Mouse (Mus musculus) liver, postnatal 0 days (tissue): ENCODE measurements around the gene Frat1. TPM values are rescaled to one million over a fixed set of nuclear protein-coding genes. Genes with fewer than 3 reads are reported as not detected.

Experiments used
- ATAC-seq: fragments of 200-750 bp; cut with Nextera tagmentation; 2 replicates; pipeline ENCODE4 v1.8.0; 2017; ENCODE audit warnings: mild to moderate bottlenecking, moderate library complexity
- DNase-seq: peaks from one replicate; pipeline ENCODE4 v3.0.0-alpha.2; 2016
- H3K27ac ChIP-seq: fragments of 300-500 bp; sonication (generic); 2 replicates; pipeline ENCODE4 v1.5.1; 2014; ENCODE audit warnings: antibody characterized with exemption, moderate library complexity, mild to moderate bottlenecking, low read depth
- H3K27me3 ChIP-seq: fragments of 300-500 bp; sonication (generic); 2 replicates; pipeline ENCODE4 v1.6.1; 2014; ENCODE audit warnings: low read length, control low read depth, mixed read lengths; ENCODE audit not compliant: insufficient read depth
- H3K36me3 ChIP-seq: fragments of 300-500 bp; sonication (generic); replicated peaks from 2 replicates; pipeline ENCODE4 v1.6.1; 2014; ENCODE audit warnings: mild to moderate bottlenecking, control low read depth, low read length, moderate library complexity, mixed read lengths; ENCODE audit not compliant: insufficient read depth
- H3K4me1 ChIP-seq: fragments of 300-500 bp; sonication (generic); 2 replicates; pipeline ENCODE4 v1.6.1; 2014; ENCODE audit warnings: antibody characterized with exemption, mild to moderate bottlenecking, control low read depth; ENCODE audit not compliant: insufficient read depth
- H3K4me2 ChIP-seq: fragments of 300-500 bp; sonication (generic); 2 replicates; pipeline ENCODE4 v1.6.1; 2014; ENCODE audit warnings: low read depth, mild to moderate bottlenecking, low read length, moderate library complexity, mixed read lengths
- H3K4me3 ChIP-seq: fragments of 300-500 bp; sonication (generic); 2 replicates; pipeline ENCODE4 v1.5.1; 2014; ENCODE audit warnings: low read depth, low read length
- H3K9ac ChIP-seq: fragments of 300-500 bp; sonication (generic); replicated peaks from 2 replicates; pipeline ENCODE4 v1.6.1; 2014; ENCODE audit warnings: mild to moderate bottlenecking, moderate library complexity
- H3K9me3 ChIP-seq: fragments of 300-500 bp; sonication (generic); 2 replicates; pipeline ENCODE4 v1.6.1; 2016; ENCODE audit warnings: mild to moderate bottlenecking, control low read depth, low read length, mixed read lengths
- CTCF ChIP-seq: sonication (generic); IDR thresholded peaks from 2 replicates; pipeline ENCODE4 v1.5.1; 2016; ENCODE audit warnings: antibody characterized with exemption, low read depth
- EP300 ChIP-seq: IDR thresholded peaks from 2 replicates; pipeline ENCODE4 v1.6.1; 2016; ENCODE audit warnings: antibody characterized with exemption, low read depth, mild to moderate bottlenecking
- WGBS: fragments of 180-500 bp; shearing (Covaris S2); extraction: QIAGEN DNeasy Blood & Tissue Kit; methylation state at CpG from one replicate; pipeline ENCODE4 v1.1.7; 2014; ENCODE audit not compliant: insufficient replicate concordance; 5-methylcytosine and 5-hydroxymethylcytosine counted together
- polyA plus RNA-seq: library from polyadenylated mRNA; unstranded; fragments of >200 nt; fragmentation: Nextera tagmentation; extraction: Ambion mirVana; gene quantifications from 2 replicates; pipeline ENCODE4 v1.2.1, GENCODE M21; 2015

The Frat1 gene
- 7.8 and 8.1 TPM in 2 replicates for polyA plus RNA-seq

DNA sequence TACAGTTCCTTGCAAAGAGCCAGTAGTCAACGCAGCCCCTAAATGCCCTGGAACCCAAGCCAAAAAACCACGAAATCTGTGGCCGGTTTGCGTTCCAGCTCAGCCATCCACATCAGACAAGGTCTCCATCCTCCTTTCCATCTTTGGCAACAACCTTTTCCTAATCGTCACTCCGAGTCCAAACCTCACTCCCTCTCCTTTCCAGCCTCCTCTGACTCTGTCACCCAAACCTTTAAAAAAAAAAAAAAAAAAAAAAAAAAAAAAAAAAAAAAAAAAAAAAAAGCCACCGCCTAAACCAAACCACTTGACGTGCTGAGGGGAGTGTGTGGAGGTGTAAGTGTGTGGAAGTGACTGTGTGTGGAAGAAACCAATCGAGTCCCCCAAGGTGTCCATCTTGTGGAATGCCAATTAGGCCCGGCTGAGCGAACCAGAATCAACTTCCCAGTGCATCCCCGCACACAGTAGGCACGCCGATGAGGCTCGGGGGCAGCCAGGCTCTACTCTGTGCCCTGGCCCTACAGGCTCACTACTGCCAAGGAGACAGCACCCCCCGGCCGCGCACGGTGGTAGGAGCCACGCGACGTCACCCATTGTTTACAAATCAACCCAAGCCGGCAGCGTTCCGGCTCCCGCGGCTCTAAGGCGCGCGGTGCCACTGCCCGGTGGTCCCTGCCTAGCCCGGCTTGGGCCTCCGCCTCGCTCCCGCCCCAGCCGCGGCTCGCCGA, at the start of gene Frat1:
Gene Frat1, plus strand, starts transcription at position 590 of the 725 bp plus-strand sequence.
- Histone ChIP-seq H3K36me3 (no peaks in the 10 kb centered on the region), H3K27ac (peak within 1 kb of the TSS; percentile 91), H3K4me2 (peak within 1 kb of the TSS; percentile 99), H3K4me3 (peak within 1 kb of the TSS; percentile 79), H3K9me3 (no peaks in the 10 kb centered on the region), H3K9ac (peak within 1 kb of the TSS; percentile 61), H3K4me1 (peaks cover 22% of the 10 kb centered on the region), H3K27me3 (no peaks in the 10 kb centered on the region)
- 1% methylated on average over 34 of the region's 39 CpGs for WGBS
- ATAC-seq (peak; percentile 90), DNase-seq (peak; percentile 93)
- TF ChIP-seq CTCF (0 out of 2 replicates have a peak, but pooled peaks have one; percentile 18), EP300 (peak; percentile 42; the same call in 1 of the 2 replicates)

DNA sequence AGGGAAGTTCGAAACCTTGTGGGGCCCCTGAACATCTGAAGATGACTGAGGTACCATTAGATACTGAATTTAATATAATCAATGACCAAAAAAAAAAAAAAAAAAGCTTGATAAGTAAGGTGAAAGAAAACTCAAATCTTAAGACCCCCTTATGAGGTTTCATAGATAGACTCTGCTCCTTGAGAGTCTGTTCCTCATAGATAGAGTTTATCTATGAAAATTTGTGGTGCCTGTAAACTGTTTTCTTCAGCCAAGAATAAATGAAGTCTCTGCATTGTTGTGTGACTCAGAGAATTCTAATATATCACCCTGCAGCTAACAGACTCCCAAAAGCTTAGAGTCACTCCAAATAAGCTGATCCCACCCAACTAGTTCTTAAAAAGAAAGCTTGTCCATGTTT, 42.9 kb upstream of the Frat1 start:
- H3K4me1 ChIP-seq = no peaks in the 10 kb centered on the region
- WGBS = 74% methylated on average over 1 of the region's 1 CpGs
- H3K4me3 ChIP-seq = no peak overlapping the region
- H3K27me3 ChIP-seq = no peaks in the 10 kb centered on the region
- TF ChIP-seq EP300 (no peak), CTCF (no peak)
- no peak overlapping the region for H3K27ac ChIP-seq
- no peak overlapping the region for H3K4me2 ChIP-seq
- peaks cover 38% of the 10 kb centered on the region for H3K36me3 ChIP-seq
- DNase-seq = no peak
- H3K9me3 ChIP-seq = no peaks in the 10 kb centered on the region
- ATAC-seq = no peak
- H3K9ac ChIP-seq = no peak overlapping the region

- H3K9ac ChIP-seq = no peak overlapping the region
- no peak overlapping the region for H3K4me3 ChIP-seq
- ATAC-seq = no peak
- H3K27me3 ChIP-seq = no peaks in the 10 kb centered on the region
- 82% methylated on average over 10 of the region's 10 CpGs for WGBS
- no peak for DNase-seq
- H3K9me3 ChIP-seq = no peaks in the 10 kb centered on the region
- H3K4me1 ChIP-seq = peaks cover 3% of the 10 kb centered on the region; the same call in 1 of the 2 replicates
- no peak overlapping the region for H3K27ac ChIP-seq
- H3K36me3 ChIP-seq = peaks cover 29% of the 10 kb centered on the region
- H3K4me2 ChIP-seq = no peak overlapping the region
- TF ChIP-seq CTCF (no peak), EP300 (no peak)
Observed at GRCm38 (mm10) chr19:41789110-41789961, 40.4 kb upstream of the Frat1 start.

- Histone ChIP-seq H3K27me3 (no peaks in the 10 kb centered on the region), H3K9ac (no peak overlapping the region), H3K4me1 (peaks cover 3% of the 10 kb centered on the region; the same call in 1 of the 2 replicates), H3K4me2 (no peak overlapping the region), H3K27ac (no peak overlapping the region), H3K4me3 (no peak overlapping the region), H3K36me3 (peaks cover 15% of the 10 kb centered on the region), H3K9me3 (no peaks in the 10 kb centered on the region)
- ATAC-seq (no peak), DNase-seq (no peak)
- TF ChIP-seq CTCF (peak; percentile 57), EP300 (no peak)
- WGBS = 86% methylated on average over 2 of the region's 2 CpGs
Observed at GRCm38 (mm10) chr19:41791384-41791783, 38.4 kb upstream of the Frat1 start.

GRCm38 (mm10) chr19:41792934-41793486, 36.8 kb upstream of the Frat1 start:
- ATAC-seq (no peak), DNase-seq (no peak)
- H3K27ac ChIP-seq = no peak overlapping the region
- no peaks in the 10 kb centered on the region for H3K27me3 ChIP-seq
- H3K9me3 ChIP-seq = no peaks in the 10 kb centered on the region
- 44% methylated on average over 1 of the region's 1 CpGs for WGBS
- no peak overlapping the region for H3K9ac ChIP-seq
- TF ChIP-seq EP300 (no peak), CTCF (no peak)
- no peak overlapping the region for H3K4me2 ChIP-seq
- H3K4me1 ChIP-seq = peaks cover 3% of the 10 kb centered on the region; the same call in 1 of the 2 replicates
- no peak overlapping the region for H3K4me3 ChIP-seq
- peaks cover 8% of the 10 kb centered on the region for H3K36me3 ChIP-seq

DNA sequence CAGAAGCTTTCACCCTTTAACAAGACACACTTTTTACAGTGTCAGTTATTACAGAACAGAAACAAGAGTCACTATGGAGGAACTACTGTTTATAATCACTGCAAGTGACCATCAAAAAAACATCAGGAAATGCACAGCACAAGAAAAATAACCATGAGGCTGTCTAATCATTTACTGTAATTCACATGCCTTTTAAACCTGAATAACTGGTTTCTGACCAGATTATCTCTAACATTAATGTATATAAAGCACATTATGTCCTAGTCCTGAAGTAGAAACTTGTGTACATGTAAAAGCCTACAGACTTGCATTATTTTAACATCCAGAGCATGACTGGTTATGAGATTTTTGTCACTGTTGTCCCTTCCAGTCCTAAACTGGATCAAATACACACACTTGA, 35.8 kb upstream of the Frat1 start:
- H3K27ac ChIP-seq = no peak overlapping the region
- peaks cover 3% of the 10 kb centered on the region; the same call in 1 of the 2 replicates for H3K4me1 ChIP-seq
- peaks cover 5% of the 10 kb centered on the region; the same call in 1 of the 2 replicates for H3K36me3 ChIP-seq
- H3K4me3 ChIP-seq = no peak overlapping the region
- H3K4me2 ChIP-seq = no peak overlapping the region
- no peak overlapping the region for H3K9ac ChIP-seq
- no peaks in the 10 kb centered on the region for H3K9me3 ChIP-seq
- H3K27me3 ChIP-seq = no peaks in the 10 kb centered on the region
- no peak for ATAC-seq
- DNase-seq = no peak
- TF ChIP-seq CTCF = no peak
- no peak for TF ChIP-seq EP300
